Mouse (Mus musculus): ENCODE measurements around the gene Rnf212b. TPM values are rescaled to one million over a fixed set of nuclear protein-coding genes. Genes with fewer than 3 reads are reported as not detected.
A peak's percentile ranks its signal among the peaks of the same experiment; 100 is the strongest.

Rnf212b gene
- polyA plus RNA-seq, 1 experiment from 2014 or later: not detected

- Histone ChIP-seq H3K36me3 (no peaks in the 10 kb centered on the region), H3K27me3 (replicated peaks) (peaks cover 15% of the 10 kb centered on the region), H3K9me3 (no peaks in the 10 kb centered on the region), H3K4me2 (peak within 1 kb of the TSS; percentile 91), H3K9ac (peak within 1 kb of the TSS; percentile 4; the same call in 1 of the 2 replicates), H3K4me3 (replicated peaks) (peak within 1 kb of the TSS; percentile 52), H3K27ac (peak within 1 kb of the TSS; percentile 44; the same call in 1 of the 2 replicates), H3K4me1 (peaks cover 11% of the 10 kb centered on the region; the same call in 1 of the 2 replicates)
- ATAC-seq (ENCODE audit: insufficient read depth, low FRiP score, low read depth): peak; percentile 63; the same call in 1 of the 2 replicates
- 2% methylated on average over 37 of the region's 37 CpGs for WGBS
Observed at GRCm38 (mm10) chr14:54781610-54782365, 32.2 kb upstream of the Rnf212b start, which contains the start of gene Slc7a8. Gene Slc7a8 (minus strand): TSS chr14:54781946.

- WGBS: 84% methylated on average over 6 of the region's 6 CpGs
- Histone ChIP-seq H3K4me2 (no peak overlapping the region), H3K27me3 (replicated peaks) (peaks cover 15% of the 10 kb centered on the region), H3K9ac (no peak overlapping the region), H3K9me3 (no peaks in the 10 kb centered on the region), H3K4me3 (replicated peaks) (no peak overlapping the region), H3K4me1 (peaks cover 11% of the 10 kb centered on the region; the same call in 1 of the 2 replicates), H3K27ac (no peak overlapping the region), H3K36me3 (no peaks in the 10 kb centered on the region)
- no peak for ATAC-seq (ENCODE audit: insufficient read depth, low FRiP score, low read depth)
Observed at GRCm38 (mm10) chr14:54782971-54783370, 31.0 kb upstream of the Rnf212b start.

- no peak for ATAC-seq (ENCODE audit: insufficient read depth, low FRiP score, low read depth)
- H3K9ac ChIP-seq: no peak overlapping the region
- no peaks in the 10 kb centered on the region for H3K9me3 ChIP-seq
- no peak overlapping the region for H3K4me3 ChIP-seq (replicated peaks)
- peaks cover 4% of the 10 kb centered on the region for H3K27me3 ChIP-seq (replicated peaks)
- H3K36me3 ChIP-seq: no peaks in the 10 kb centered on the region
- WGBS: 58% methylated on average over 4 of the region's 4 CpGs
- no peak overlapping the region for H3K4me2 ChIP-seq
- H3K4me1 ChIP-seq: peaks cover 6% of the 10 kb centered on the region; the same call in 1 of the 2 replicates
- H3K27ac ChIP-seq: no peak overlapping the region; the same call in 1 of the 2 replicates
Observed at GRCm38 (mm10) chr14:54785898-54786297, 28.0 kb upstream of the Rnf212b start.

GRCm38 (mm10) chr14:54786489-54786888 is 27.5 kb upstream of the Rnf212b start:
- Histone ChIP-seq H3K27me3 (replicated peaks) (no peaks in the 10 kb centered on the region), H3K4me1 (peaks cover 4% of the 10 kb centered on the region; the same call in 1 of the 2 replicates), H3K9me3 (no peaks in the 10 kb centered on the region), H3K4me2 (no peak overlapping the region; the same call in 1 of the 2 replicates), H3K9ac (no peak overlapping the region), H3K36me3 (no peaks in the 10 kb centered on the region), H3K27ac (no peak overlapping the region; the same call in 1 of the 2 replicates), H3K4me3 (replicated peaks) (no peak overlapping the region)
- 42% methylated on average over 10 of the region's 10 CpGs for WGBS
- peak; percentile 66; the same call in 1 of the 2 replicates for ATAC-seq (ENCODE audit: insufficient read depth, low FRiP score, low read depth)

DNA sequence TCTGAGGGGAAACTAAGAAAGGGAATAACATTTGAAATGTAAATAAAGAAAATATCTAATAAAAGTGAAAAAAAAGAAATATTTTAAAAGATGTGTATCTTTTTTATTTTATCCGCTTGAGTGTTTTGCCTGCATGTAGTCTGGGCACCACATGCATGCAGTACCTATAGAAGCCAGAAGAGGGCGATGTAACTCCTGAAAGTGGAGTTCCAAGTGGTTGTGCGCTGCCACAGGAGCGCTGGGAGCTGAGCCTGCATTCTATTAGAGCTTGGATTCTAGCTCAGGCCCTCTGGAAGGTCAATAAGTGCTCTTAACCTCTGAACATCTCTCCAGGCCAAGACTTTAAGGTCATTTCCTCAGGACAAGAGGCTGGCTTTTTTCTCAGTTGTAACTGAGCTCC is 26.7 kb upstream of the Rnf212b start:
- 57% methylated on average over 4 of the region's 4 CpGs for WGBS
- H3K4me2 ChIP-seq: no peak overlapping the region
- H3K27me3 ChIP-seq (replicated peaks): no peaks in the 10 kb centered on the region
- H3K36me3 ChIP-seq: no peaks in the 10 kb centered on the region
- no peak overlapping the region for H3K4me3 ChIP-seq (replicated peaks)
- H3K27ac ChIP-seq: no peak overlapping the region
- H3K4me1 ChIP-seq: peaks cover 4% of the 10 kb centered on the region; the same call in 1 of the 2 replicates
- ATAC-seq (ENCODE audit: insufficient read depth, low FRiP score, low read depth): no peak
- no peaks in the 10 kb centered on the region for H3K9me3 ChIP-seq
- no peak overlapping the region for H3K9ac ChIP-seq

- Histone ChIP-seq H3K9me3 (no peaks in the 10 kb centered on the region), H3K4me2 (no peak overlapping the region), H3K4me1 (peaks cover 4% of the 10 kb centered on the region; the same call in 1 of the 2 replicates), H3K27me3 (replicated peaks) (no peaks in the 10 kb centered on the region), H3K9ac (no peak overlapping the region), H3K36me3 (no peaks in the 10 kb centered on the region), H3K27ac (no peak overlapping the region), H3K4me3 (replicated peaks) (no peak overlapping the region)
- 89% methylated on average over 5 of the region's 5 CpGs for WGBS
- ATAC-seq (ENCODE audit: insufficient read depth, low FRiP score, low read depth): no peak
Observed at GRCm38 (mm10) chr14:54788231-54788630, 25.7 kb upstream of the Rnf212b start.

- no peaks in the 10 kb centered on the region for H3K27me3 ChIP-seq (replicated peaks)
- H3K9ac ChIP-seq: no peak overlapping the region
- H3K36me3 ChIP-seq: no peaks in the 10 kb centered on the region
- WGBS: 76% methylated on average over 6 of the region's 6 CpGs
- no peak overlapping the region for H3K27ac ChIP-seq
- H3K4me3 ChIP-seq (replicated peaks): no peak overlapping the region
- no peaks in the 10 kb centered on the region for H3K4me1 ChIP-seq
- H3K9me3 ChIP-seq: no peaks in the 10 kb centered on the region
- no peak overlapping the region for H3K4me2 ChIP-seq
- no peak for ATAC-seq (ENCODE audit: insufficient read depth, low FRiP score, low read depth)
Observed at GRCm38 (mm10) chr14:54792166-54792565, 21.8 kb upstream of the Rnf212b start.

- Histone ChIP-seq H3K4me3 (replicated peaks) (no peak overlapping the region), H3K4me1 (no peaks in the 10 kb centered on the region), H3K36me3 (no peaks in the 10 kb centered on the region), H3K4me2 (no peak overlapping the region), H3K9me3 (no peaks in the 10 kb centered on the region), H3K27me3 (replicated peaks) (no peaks in the 10 kb centered on the region), H3K9ac (no peak overlapping the region), H3K27ac (no peak overlapping the region)
- no peak for ATAC-seq (ENCODE audit: insufficient read depth, low FRiP score, low read depth)
- 45% methylated on average over 1 of the region's 1 CpGs for WGBS
Observed at GRCm38 (mm10) chr14:54793351-54793750, 20.6 kb upstream of the Rnf212b start.

DNA sequence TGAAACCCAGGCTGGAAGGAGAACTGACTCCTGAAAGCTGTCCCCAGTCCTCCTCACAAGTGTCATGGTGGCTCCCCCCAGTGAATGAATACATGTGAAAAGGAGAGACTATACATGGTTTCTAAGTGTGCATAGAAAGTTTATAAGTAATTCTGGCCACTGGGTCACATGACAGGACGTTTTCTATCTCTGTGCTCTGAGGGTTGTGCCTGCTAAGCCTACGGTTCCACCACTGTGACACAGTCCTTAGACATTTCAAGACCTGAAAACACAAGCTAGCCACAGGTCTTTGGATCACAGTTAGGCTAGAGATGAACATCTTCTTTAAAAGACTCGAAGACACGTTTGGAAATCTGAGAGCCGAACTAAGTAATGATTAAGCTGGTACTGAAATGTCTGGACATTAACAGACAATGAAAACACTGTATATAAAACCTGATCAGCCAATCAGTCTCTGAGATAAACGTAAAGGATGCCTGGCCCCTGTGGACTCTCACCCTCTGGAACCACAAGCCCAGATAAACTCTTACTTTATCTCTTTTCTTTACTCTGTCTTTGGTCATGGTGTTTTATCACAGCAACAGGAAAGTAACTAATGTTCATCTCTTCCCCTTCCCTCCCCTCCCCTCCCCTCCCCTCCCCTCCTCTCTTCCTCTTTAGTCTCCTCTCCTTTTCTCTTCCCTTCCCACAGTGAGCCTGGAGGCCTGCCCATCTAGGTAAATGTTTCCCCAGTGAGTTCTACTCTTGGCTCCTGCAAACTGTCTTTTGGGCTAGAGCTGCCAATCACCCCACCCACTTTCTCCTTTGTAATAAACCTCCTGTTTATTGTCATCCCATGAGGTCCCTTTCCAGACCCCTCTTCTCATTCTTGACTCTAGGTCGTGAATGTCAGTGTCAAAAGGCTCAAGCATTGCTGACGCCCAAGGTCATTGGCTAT is 19.8 kb upstream of the Rnf212b start:
- ATAC-seq (ENCODE audit: insufficient read depth, low FRiP score, low read depth): no peak
- 74% methylated on average over 8 of the region's 8 CpGs for WGBS

DNA sequence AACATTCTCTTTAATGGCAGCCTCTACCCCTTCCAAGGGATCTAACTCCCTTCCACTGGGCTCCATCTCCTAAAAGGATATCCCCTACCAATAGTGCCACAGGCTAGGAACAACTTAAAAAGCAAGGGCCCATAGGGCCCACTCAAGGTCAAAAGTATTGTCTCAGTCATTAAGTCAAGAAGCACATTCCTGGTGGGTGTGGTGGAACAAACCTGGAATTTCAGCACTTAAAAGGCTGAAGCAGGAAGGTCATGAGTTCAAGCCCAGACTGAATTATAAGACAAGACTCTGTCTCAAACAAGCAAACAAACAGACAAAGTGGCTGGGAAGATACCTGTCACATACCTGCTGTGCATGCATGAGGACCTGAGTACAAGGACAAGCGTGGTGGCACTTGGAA is 18.0 kb upstream of the Rnf212b start:
- ATAC-seq (ENCODE audit: insufficient read depth, low FRiP score, low read depth): no peak
- H3K4me2 ChIP-seq: no peak overlapping the region
- H3K36me3 ChIP-seq: no peaks in the 10 kb centered on the region
- H3K9ac ChIP-seq: no peak overlapping the region
- no peak overlapping the region for H3K27ac ChIP-seq
- no peaks in the 10 kb centered on the region for H3K9me3 ChIP-seq
- H3K27me3 ChIP-seq (replicated peaks): no peaks in the 10 kb centered on the region
- 70% methylated on average over 1 of the region's 1 CpGs for WGBS
- H3K4me3 ChIP-seq (replicated peaks): no peak overlapping the region
- H3K4me1 ChIP-seq: no peaks in the 10 kb centered on the region

More for the DNA sequence above, 19.8 kb upstream of the Rnf212b start:
- H3K4me1 ChIP-seq: no peaks in the 10 kb centered on the region
- no peak overlapping the region for H3K4me3 ChIP-seq (replicated peaks)
- no peak overlapping the region for H3K9ac ChIP-seq
- no peaks in the 10 kb centered on the region for H3K9me3 ChIP-seq
- H3K27ac ChIP-seq: no peak overlapping the region
- no peaks in the 10 kb centered on the region for H3K27me3 ChIP-seq (replicated peaks)
- H3K36me3 ChIP-seq: no peaks in the 10 kb centered on the region
- H3K4me2 ChIP-seq: no peak overlapping the region

- 90% methylated on average over 15 of the region's 15 CpGs for WGBS
- Histone ChIP-seq H3K27me3 (replicated peaks) (no peaks in the 10 kb centered on the region), H3K4me3 (replicated peaks) (no peak overlapping the region), H3K9ac (no peak overlapping the region), H3K36me3 (no peaks in the 10 kb centered on the region), H3K27ac (no peak overlapping the region), H3K9me3 (no peaks in the 10 kb centered on the region), H3K4me2 (no peak overlapping the region), H3K4me1 (no peaks in the 10 kb centered on the region)
- ATAC-seq (ENCODE audit: insufficient read depth, low FRiP score, low read depth): no peak
Observed at GRCm38 (mm10) chr14:54796760-54797159, 17.2 kb upstream of the Rnf212b start.

All from stomach, embryonic 15.5 days (tissue).